Mouse (Mus musculus) testis, adult 2 months (tissue): ENCODE data around the gene Chst5.

Experiments used
- CTCF ChIP-seq: fragments of 200-500 bp; IDR thresholded peaks from 2 replicates; pipeline ENCODE4 v1.5.1; 2012; ENCODE audit warnings: low read depth, mild to moderate bottlenecking, inconsistent platforms, low read length, moderate library complexity; ENCODE audit not compliant: control insufficient read depth, insufficient read depth, insufficient replicate concordance
- POLR2A ChIP-seq: fragments of 200-500 bp; IDR thresholded peaks from 2 replicates; pipeline ENCODE4 v1.6.1; 2012; ENCODE audit warnings: low read depth, mild to moderate bottlenecking, inconsistent platforms, low read length, moderate library complexity; ENCODE audit not compliant: control insufficient read depth

DNA sequence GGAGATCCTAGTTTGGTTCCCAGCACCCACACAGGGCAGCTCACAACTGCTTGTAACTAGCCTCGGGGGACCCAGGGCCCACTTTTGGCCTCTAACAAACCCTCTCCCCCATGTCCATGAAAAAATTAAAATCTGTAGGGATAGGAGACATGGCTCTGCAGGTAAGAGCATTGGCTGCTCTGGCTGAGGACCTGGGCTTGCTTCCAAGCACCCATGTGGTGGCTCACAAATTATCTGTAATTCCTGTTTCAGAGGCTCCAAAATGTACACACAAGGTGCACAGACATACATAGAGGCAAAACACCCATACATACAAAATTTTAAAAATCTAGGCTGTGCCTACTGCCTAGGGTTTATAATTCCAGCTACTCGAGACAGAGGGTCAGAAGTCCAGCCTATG is 47.0 kb upstream of the Chst5 start:
- TF ChIP-seq CTCF (no peak), POLR2A (no peak)
